Mouse (Mus musculus) cerebellum, adult 9-11 months (tissue): ENCODE data around the gene Olfr1450.
"Not testable (repeated sequence)": the region's sequence is repeated elsewhere in the genome, so short reads cannot be mapped to it uniquely, and the experiment has no call there.

ENCODE experiments used
- DNase-seq: peaks from one replicate; pipeline ENCODE4 v3.0.0; 2022

The Olfr1450 gene

DNA sequence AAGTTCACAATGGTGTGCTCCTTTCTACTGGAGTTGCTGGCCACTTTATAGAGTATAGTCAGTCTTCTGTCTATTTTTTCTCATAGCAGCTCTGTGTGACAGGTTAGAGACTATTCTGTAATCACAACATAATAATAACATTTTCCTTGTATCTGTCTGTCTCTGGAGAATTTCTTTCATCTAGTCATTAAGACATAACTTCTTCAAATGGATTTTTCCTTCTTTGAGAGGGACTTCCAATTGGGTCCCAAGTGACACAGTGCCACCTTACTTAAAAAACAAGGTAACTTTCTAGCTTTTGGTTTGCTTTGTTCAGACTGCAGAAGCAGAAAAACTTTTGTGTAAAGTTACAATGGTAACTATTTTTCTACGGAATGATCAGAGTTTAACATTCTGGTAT is at the start of gene Olfr1450:
Gene Olfr1450 (plus strand): TSS at position 301 of the 400 bp plus-strand sequence.
- no peak for DNase-seq

- no peak for DNase-seq
Observed at GRCm38 (mm10) chr19:12903643-12904042, 46.4 kb upstream of the Olfr1450 start, which contains the start of gene Olfr1447. Olfr1447 (minus strand) TSS chr19:12903743.

DNA sequence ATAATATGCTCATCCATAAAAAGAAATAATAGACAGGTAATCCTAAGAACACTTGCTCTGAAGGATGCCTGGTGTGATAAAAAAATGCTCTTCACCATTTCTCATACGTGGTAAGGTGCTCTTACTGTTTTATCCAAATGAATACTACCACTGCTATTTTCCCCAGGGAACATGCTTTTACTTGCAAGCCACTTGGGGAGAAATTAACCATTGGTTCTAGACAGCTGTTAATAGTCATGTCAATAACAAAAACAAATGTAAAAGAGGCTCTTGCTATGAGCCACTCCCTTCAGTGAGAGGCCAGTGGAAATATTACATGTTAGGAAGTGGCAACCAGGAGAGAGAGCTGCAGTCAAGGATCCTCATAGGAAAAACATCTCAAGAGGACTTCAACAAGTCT is 25.7 kb upstream of the Olfr1450 start, which contains the start of gene Olfr1448:
Gene Olfr1448 (minus strand): TSS at position 101 of the 400 bp plus-strand sequence.
- DNase-seq, result no peak

GRCm38 (mm10) chr19:12930540-12930939 is 19.5 kb upstream of the Olfr1450 start, which contains the start of gene Olfr1449:
Olfr1449 (plus strand) TSS chr19:12930840.
- DNase-seq, result no peak

DNA sequence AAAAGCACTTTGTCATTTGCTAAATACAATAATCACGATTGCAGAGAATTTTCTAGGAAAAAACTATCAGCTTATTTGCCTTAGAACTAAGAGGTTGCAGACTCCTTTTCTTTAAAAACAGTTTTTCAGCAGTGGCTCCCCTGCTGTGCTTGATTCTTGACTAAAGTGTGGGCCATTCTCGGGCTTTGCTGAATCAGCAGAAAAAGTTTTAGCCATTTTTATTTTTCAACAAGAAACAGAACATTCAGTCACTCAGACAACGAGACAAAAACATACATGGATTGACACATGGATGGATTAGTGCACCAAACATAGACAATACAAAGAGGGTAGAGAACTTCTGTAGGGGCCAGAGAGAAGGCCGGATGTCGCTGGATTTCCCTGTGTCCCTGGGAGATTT is 20.0 kb downstream of the Olfr1450 start:
- DNase-seq, result not testable (repeated sequence)

GRCm38 (mm10) chr19:12992316-12992715 is 42.3 kb downstream of the Olfr1450 start:
- not testable (repeated sequence) for DNase-seq

DNA sequence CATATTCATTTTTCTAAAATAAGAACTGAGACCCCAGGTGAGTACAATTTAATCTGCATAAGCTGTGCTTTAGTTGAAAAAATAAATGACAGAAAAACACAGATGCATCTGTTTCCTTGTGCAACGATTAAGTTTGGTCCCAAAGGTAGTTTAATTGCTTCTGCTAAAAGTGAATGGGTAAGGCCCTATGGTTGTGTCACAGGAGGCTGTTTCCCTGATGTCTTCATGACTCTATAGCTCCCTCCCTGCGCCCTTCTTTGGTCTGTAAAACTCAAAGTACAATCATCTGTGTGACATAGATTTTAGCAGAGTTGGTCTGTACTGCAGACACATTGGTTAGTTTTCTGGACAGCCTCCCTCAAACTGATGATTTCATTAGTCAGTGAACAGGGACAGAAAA is 44.7 kb downstream of the Olfr1450 start, which contains the start of gene Olfr1451:
Gene Olfr1451 (plus strand): TSS at position 301 of the 400 bp plus-strand sequence.
- no peak for DNase-seq
